Mouse (Mus musculus): Measurements from ENCODE around the gene Tmem132d.

DNA sequence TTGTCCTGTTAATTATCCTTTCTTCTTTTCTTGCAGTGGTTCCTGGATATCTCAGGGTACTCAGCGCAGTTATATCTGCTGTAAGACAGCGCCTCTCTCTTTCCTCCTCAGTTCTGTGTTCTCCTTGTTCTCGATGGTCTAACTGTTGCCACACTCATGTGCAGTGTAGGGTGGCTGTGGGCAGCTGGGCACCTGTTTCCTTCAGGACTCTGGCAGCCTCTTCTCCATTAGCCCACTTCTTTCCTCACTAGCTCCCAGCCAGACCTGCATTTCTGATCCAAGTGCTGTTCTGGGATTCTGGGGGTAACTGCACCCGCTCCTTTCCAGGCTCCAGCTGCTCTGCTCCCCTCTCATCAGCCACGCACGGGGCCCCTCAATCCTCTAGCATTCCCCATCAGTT lies 392.8 kb downstream of the Tmem132d start:
- TF ChIP-seq GATA1 (IDR thresholded peaks at IDR 0.05; ENCODE audit: borderline replicate concordance, low read length) (no peak), FLI1 (IDR thresholded peaks at IDR 0.05; ENCODE audit: low read length) (no peak)

Measured in megakaryocyte, embryonic 14.5 days (primary cell).